Mouse (Mus musculus) myocyte (in vitro differentiated cells): ENCODE results near the gene Tcp11.

ENCODE experiments used
- CEBPB ChIP-seq: IDR thresholded peaks from 2 replicates; pipeline ENCODE4 v1.6.1; 2011; ENCODE audit warnings: mild to moderate bottlenecking, moderate library complexity; ENCODE audit not compliant: poor library complexity, insufficient read depth, severe bottlenecking
- E2F4 ChIP-seq: IDR thresholded peaks from one replicate; pipeline ENCODE4 v1.6.1; 2011; ENCODE audit warnings: mild to moderate bottlenecking, control low read depth, moderate library complexity; ENCODE audit not compliant: insufficient read depth
- MAX ChIP-seq: IDR thresholded peaks from one replicate; pipeline ENCODE4 v1.6.1; 2011; ENCODE audit warnings: low read depth, mild to moderate bottlenecking, control low read depth
- MYOG ChIP-seq, 3 experiments: IDR thresholded peaks; one replicate each; pipeline ENCODE4 v1.6.1; 2011; ENCODE audit warnings: control low read depth in 2 of 3, low read depth in 2 of 3, mild to moderate bottlenecking in 2 of 3; ENCODE audit not compliant: insufficient read length in 2 of 3, control insufficient read depth in 1 of 3, insufficient read depth in 1 of 3
- POLR2A ChIP-seq: IDR thresholded peaks from one replicate; pipeline ENCODE4 v1.6.1; 2011; ENCODE audit warnings: low read depth, mild to moderate bottlenecking, control low read depth, moderate library complexity; ENCODE audit not compliant: insufficient read length
- POLR2AphosphoS2 ChIP-seq: IDR thresholded peaks from one replicate; pipeline ENCODE4 v1.6.1; 2011; ENCODE audit warnings: low read depth, control low read depth; ENCODE audit not compliant: insufficient read length
- TCF12 ChIP-seq: IDR thresholded peaks from one replicate; pipeline ENCODE4 v1.6.1; 2011; ENCODE audit warnings: mild to moderate bottlenecking, control low read depth; ENCODE audit not compliant: poor library complexity, insufficient read depth, severe bottlenecking
- USF1 ChIP-seq: IDR thresholded peaks from one replicate; pipeline ENCODE4 v1.6.1; 2011; ENCODE audit warnings: low read depth, mild to moderate bottlenecking, control low read depth, moderate library complexity

DNA sequence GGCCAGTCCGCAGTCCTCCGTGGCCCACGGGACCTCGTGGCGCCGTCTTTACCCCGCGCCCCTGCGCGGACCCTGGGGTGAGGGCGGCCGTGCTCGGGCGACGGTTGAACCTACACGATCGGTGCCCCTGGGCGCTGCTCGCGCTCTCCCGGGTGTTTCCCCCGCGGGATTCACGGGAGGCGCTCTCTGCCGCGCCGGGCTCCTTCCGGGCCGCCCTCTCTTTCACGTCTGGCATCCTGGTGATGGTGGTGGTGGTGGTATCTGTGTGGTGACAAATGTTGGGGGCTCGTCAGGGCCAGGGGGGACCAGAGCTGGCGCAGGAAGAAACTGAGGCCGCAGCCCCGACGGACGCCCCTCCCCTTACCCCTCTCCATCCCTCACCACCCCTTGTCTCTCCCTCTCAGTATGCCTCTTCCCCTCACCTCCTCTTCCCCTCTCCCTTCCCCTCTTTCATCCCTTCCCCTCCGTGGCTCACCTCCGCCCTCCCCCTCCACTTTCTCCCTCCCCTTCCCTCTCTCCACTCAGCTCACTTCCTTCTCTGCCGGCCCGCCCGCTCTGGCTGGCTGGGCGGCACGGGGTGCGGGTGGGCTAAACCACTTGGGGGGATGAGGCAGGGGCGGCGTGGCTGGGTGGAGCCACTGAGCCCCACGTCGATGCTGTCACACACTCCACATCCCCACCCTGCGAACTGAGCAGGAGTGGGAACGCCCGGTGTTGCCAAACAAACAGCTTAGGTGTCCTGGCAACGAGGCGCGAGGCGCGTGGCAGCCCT is at the start of gene Tcp11:
- no peak for TF ChIP-seq USF1
- TF ChIP-seq POLR2AphosphoS2: no peak
- no peak for TF ChIP-seq MAX
- no peak for TF ChIP-seq E2F4
- no peak for TF ChIP-seq CEBPB
- TF ChIP-seq POLR2A: no peak
- no peak for TF ChIP-seq MYOG (IDR thresholded peaks at IDR 0.05; ENCODE audit: control insufficient read depth in 1 of 3, insufficient read depth in 1 of 3, insufficient read length in 2 of 3, low read depth in 2 of 3)
- no peak for TF ChIP-seq TCF12
